Mouse (Mus musculus) kidney, embryonic 14.5 days (tissue): Measurements from ENCODE around the gene Sprr2a3. TPM values are rescaled to one million over a fixed set of nuclear protein-coding genes. Genes with fewer than 3 reads are reported as not detected.
"Not testable (repeated sequence)": the region's sequence is repeated elsewhere in the genome, so short reads cannot be mapped to it uniquely, and the experiment has no call there.

Experiments
- ATAC-seq: fragments of 200-750 bp; cut with Nextera tagmentation; 2 replicates; pipeline ENCODE4 v1.8.0; 2017; ENCODE audit warnings: moderate number of reproducible peaks, mild to moderate bottlenecking, moderate TSS enrichment, moderate library complexity; ENCODE audit not compliant: low FRiP score, low TSS enrichment
- H3K27ac ChIP-seq: fragments of 300-500 bp; sonication (generic); 2 replicates; pipeline ENCODE4 v1.5.1; 2014; ENCODE audit warnings: low read depth, mild to moderate bottlenecking, low read length, moderate library complexity, mixed read lengths
- H3K27me3 ChIP-seq: fragments of 300-500 bp; sonication (generic); 2 replicates; pipeline ENCODE4 v1.6.1; 2014; ENCODE audit warnings: mild to moderate bottlenecking, low read length; ENCODE audit not compliant: control insufficient read depth, insufficient read depth
- H3K36me3 ChIP-seq: fragments of 300-500 bp; sonication (generic); 2 replicates; pipeline ENCODE4 v1.6.1; 2014; ENCODE audit warnings: low read length, mixed read lengths; ENCODE audit not compliant: control insufficient read depth, insufficient read depth
- H3K4me1 ChIP-seq: fragments of 300-500 bp; sonication (generic); 2 replicates; pipeline ENCODE4 v1.6.1; 2014; ENCODE audit warnings: low read length, mixed read lengths; ENCODE audit not compliant: control insufficient read depth, insufficient read depth
- H3K4me2 ChIP-seq: fragments of 300-500 bp; sonication (generic); replicated peaks from 2 replicates; pipeline ENCODE4 v1.6.1; 2014; ENCODE audit warnings: low read depth, mild to moderate bottlenecking, low read length
- H3K4me3 ChIP-seq: fragments of 300-500 bp; sonication (generic); 2 replicates; pipeline ENCODE4 v1.5.1; 2014; ENCODE audit warnings: mild to moderate bottlenecking, low read length
- H3K9ac ChIP-seq: fragments of 300-500 bp; sonication (generic); 2 replicates; pipeline ENCODE4 v1.6.1; 2014; ENCODE audit warnings: low read depth, mild to moderate bottlenecking, low read length, moderate library complexity
- H3K9me3 ChIP-seq: fragments of 300-500 bp; sonication (generic); 2 replicates; pipeline ENCODE4 v1.6.1; 2016; ENCODE audit warnings: low read length; ENCODE audit not compliant: control insufficient read depth
- WGBS: fragments of 180-500 bp; shearing (Covaris S2); extraction: QIAGEN DNeasy Blood & Tissue Kit; methylation state at CpG from one replicate; pipeline ENCODE4 v1.1.7; 2014; 5-methylcytosine and 5-hydroxymethylcytosine counted together
- polyA plus RNA-seq: library from polyadenylated mRNA; unstranded; fragments of >200 nt; fragmentation: Nextera tagmentation; extraction: Ambion mirVana; gene quantifications from 2 replicates; pipeline ENCODE4 v1.2.1, GENCODE M21; 2014

Gene Sprr2a3
- not detected in 2 replicates for polyA plus RNA-seq

DNA sequence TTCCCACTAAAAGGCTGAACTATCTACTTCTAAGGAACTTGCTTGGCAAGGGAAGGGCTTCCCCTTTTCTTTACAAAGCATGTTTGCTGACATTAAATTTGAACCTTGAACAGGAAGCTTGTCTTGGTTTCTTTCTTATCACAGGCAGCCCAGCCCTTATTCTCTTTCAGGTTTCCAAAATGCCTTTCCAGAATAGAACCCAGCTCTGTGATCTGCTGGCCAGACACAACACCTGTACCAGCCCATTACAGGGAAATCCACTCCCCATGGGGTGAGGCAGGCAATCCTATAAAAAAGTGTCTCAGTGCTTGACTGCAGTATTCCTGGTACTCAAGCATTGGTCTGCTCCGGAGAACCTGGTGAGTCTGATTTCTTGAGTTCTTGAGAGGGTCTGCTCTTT lies at the start of gene Sprr2a3:
Sprr2a3 (plus strand) TSS at position 317 of the 400 bp plus-strand sequence.
- H3K4me1 ChIP-seq, H3K9ac ChIP-seq, H3K4me2 ChIP-seq, ATAC-seq, H3K4me3 ChIP-seq, H3K9me3 ChIP-seq, H3K27me3 ChIP-seq, H3K36me3 ChIP-seq, H3K27ac ChIP-seq: not testable (repeated sequence)
- WGBS: 92% methylated on average over 1 of the region's 1 CpGs

GRCm38 (mm10) chr3:92236463-92237189 lies 48.6 kb upstream of the Sprr2a3 start:
- not testable (repeated sequence) for H3K36me3 ChIP-seq, H3K27me3 ChIP-seq, H3K9ac ChIP-seq, H3K9me3 ChIP-seq, H3K4me1 ChIP-seq, H3K4me3 ChIP-seq, H3K27ac ChIP-seq, H3K4me2 ChIP-seq
- no CpG with 5 or more reads among the region's 5 CpGs for WGBS
- peak; percentile 78 for ATAC-seq

DNA sequence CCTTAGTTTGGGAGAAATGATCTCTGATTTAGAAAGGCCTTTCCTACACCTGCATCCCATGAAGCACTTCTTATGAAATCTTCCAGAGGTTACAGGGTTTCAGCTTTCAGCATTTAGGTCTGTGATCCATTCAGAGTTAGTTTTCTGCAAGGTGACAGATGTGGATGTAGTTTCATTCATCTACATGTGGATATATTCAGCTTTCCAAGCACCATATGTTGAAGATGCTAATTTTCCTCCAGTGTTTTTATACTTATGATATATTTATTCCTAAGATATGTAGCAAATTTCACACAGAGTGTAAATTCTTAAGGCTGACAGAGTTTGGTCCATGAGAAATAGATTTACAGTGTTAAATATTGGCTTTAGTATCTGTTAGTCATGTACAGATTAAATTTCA lies 46.5 kb upstream of the Sprr2a3 start:
- H3K4me1 ChIP-seq, H3K9ac ChIP-seq, H3K36me3 ChIP-seq, H3K27ac ChIP-seq, H3K4me2 ChIP-seq, H3K4me3 ChIP-seq, H3K9me3 ChIP-seq, ATAC-seq, H3K27me3 ChIP-seq: not testable (repeated sequence)

GRCm38 (mm10) chr3:92239197-92239596 lies 46.0 kb upstream of the Sprr2a3 start:
- ATAC-seq, H3K27ac ChIP-seq, H3K4me3 ChIP-seq, H3K4me1 ChIP-seq, H3K9ac ChIP-seq, H3K36me3 ChIP-seq, H3K9me3 ChIP-seq, H3K4me2 ChIP-seq, H3K27me3 ChIP-seq: not testable (repeated sequence)
- WGBS: no CpG with 5 or more reads among the region's 1 CpGs

DNA sequence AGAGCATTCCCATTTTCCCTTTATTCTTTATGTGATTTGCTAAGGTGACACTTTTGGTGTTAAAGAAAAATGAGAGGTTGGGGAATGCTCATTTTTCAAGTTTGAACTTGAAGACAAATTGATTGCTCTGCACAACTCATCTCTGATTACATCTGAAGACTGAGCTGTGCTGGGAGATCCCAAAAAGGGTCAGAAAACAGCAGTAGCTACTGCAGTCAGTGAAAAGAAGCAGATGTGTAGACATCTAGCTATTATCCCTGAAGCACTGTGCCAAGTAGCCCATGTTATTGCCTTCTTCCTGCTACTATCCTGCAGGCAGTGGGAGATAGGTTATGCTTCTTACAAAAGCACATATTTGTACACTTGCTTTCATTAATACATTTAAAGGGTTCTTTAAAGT lies 40.4 kb upstream of the Sprr2a3 start:
- H3K4me2 ChIP-seq, H3K27me3 ChIP-seq, ATAC-seq, H3K27ac ChIP-seq, H3K36me3 ChIP-seq, H3K9me3 ChIP-seq, H3K4me3 ChIP-seq, H3K9ac ChIP-seq, H3K4me1 ChIP-seq: not testable (repeated sequence)

DNA sequence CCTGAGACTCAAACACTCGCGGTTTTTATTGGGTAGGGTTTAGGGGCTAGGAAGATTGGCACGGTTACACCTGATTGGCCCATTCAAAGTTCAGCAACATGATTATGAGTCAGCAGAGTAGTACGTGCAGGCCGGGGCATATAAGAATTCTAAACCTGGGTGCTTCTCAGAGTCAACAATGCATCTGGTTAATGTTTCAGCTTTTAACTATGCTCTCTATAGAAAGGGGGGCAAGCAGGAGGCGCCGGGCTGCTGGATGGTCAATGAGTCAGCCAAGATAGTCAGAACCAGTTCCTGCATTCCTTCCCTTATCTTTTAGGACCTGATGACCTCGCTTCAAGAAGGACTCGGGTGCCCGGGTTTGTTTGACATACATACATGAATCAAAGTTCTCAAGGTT lies 39.0 kb upstream of the Sprr2a3 start:
- ATAC-seq: peak; percentile 34; the same call in 1 of the 2 replicates
- H3K9ac ChIP-seq, H3K4me3 ChIP-seq, H3K4me1 ChIP-seq, H3K36me3 ChIP-seq, H3K4me2 ChIP-seq, H3K27ac ChIP-seq, H3K9me3 ChIP-seq, H3K27me3 ChIP-seq: not testable (repeated sequence)
- no CpG with 5 or more reads among the region's 10 CpGs for WGBS

DNA sequence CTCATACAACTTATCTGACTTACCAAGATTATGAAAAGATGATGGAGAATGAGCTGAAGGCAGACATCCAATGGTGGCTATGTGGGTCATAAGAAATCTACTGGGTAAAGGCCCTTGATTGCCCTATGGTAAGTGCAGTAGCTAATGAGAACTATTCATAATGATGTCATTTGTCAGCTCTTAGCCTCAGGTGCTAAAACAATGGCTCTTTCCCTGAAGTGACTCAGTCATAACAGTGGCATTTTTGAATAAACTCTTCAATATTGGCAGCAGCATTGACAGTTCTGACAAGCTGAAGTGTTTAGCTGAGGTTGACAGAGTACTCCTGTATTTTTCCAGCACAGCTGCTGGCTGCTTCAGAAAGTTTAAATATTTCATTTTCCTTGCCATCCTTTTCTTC lies 36.7 kb upstream of the Sprr2a3 start:
- H3K4me2 ChIP-seq, H3K4me1 ChIP-seq: not testable (repeated sequence)

GRCm38 (mm10) chr3:92250450-92250849 lies 34.8 kb upstream of the Sprr2a3 start:
- not testable (repeated sequence) for H3K4me3 ChIP-seq, H3K27ac ChIP-seq, H3K36me3 ChIP-seq, H3K27me3 ChIP-seq, H3K4me2 ChIP-seq, ATAC-seq, H3K9ac ChIP-seq, H3K4me1 ChIP-seq, H3K9me3 ChIP-seq
- WGBS: 93% methylated on average over 1 of the region's 2 CpGs

More for the DNA sequence above, 36.7 kb upstream of the Sprr2a3 start:
- H3K27ac ChIP-seq, H3K4me3 ChIP-seq, H3K36me3 ChIP-seq, ATAC-seq, H3K9ac ChIP-seq, H3K9me3 ChIP-seq, H3K27me3 ChIP-seq: not testable (repeated sequence)

GRCm38 (mm10) chr3:92253860-92254259 lies 31.4 kb upstream of the Sprr2a3 start:
- H3K4me1 ChIP-seq, H3K4me3 ChIP-seq, H3K27me3 ChIP-seq, H3K27ac ChIP-seq, H3K9ac ChIP-seq, H3K4me2 ChIP-seq, H3K36me3 ChIP-seq, H3K9me3 ChIP-seq: not testable (repeated sequence)
- WGBS: no CpG with 5 or more reads among the region's 8 CpGs
- peak; percentile 83 for ATAC-seq
